Mouse (Mus musculus) liver, adult 2 months (tissue): ENCODE data around the gene Rnf135. TPM values are rescaled to one million over a fixed set of nuclear protein-coding genes. Genes with fewer than 3 reads are reported as not detected.

Experiments
- DNase-seq: peaks from one replicate; pipeline ENCODE4 v3.0.0-alpha.2; 2011; ENCODE audit warnings: low read depth, low spot score; ENCODE audit errors: extremely low read depth
- H3K27ac ChIP-seq: fragments of 200-500 bp; replicated peaks from 2 replicates; pipeline ENCODE4 v1.5.1; 2012; ENCODE audit warnings: low read depth, mild to moderate bottlenecking, control low read depth, inconsistent platforms, low read length; ENCODE audit not compliant: insufficient read depth
- H3K27me3 ChIP-seq: fragments of 200-500 bp; 2 replicates; pipeline ENCODE4 v1.6.1; 2012; ENCODE audit warnings: mild to moderate bottlenecking, moderate library complexity, low read length, inconsistent platforms; ENCODE audit not compliant: control insufficient read depth, insufficient read depth
- H3K36me3 ChIP-seq: fragments of 200-500 bp; 2 replicates; pipeline ENCODE4 v1.6.1; 2012; ENCODE audit warnings: low read length, inconsistent platforms; ENCODE audit not compliant: control insufficient read depth, insufficient read depth
- H3K4me1 ChIP-seq: fragments of 200-500 bp; 2 replicates; pipeline ENCODE4 v1.6.1; 2011; ENCODE audit warnings: low read length; ENCODE audit not compliant: control insufficient read depth, insufficient read depth
- H3K4me3 ChIP-seq: fragments of 200-500 bp; 2 replicates; pipeline ENCODE4 v1.5.1; 2011; ENCODE audit warnings: low read depth, mild to moderate bottlenecking, control low read depth, low read length, moderate library complexity; ENCODE audit not compliant: insufficient read depth
- H3K79me2 ChIP-seq: fragments of 200-500 bp; 2 replicates; pipeline ENCODE4 v1.6.1; 2012; ENCODE audit warnings: inconsistent platforms, mild to moderate bottlenecking, low read length, moderate library complexity; ENCODE audit not compliant: control insufficient read depth, insufficient read depth
- H3K9ac ChIP-seq: fragments of 200-500 bp; 2 replicates; pipeline ENCODE4 v1.6.1; 2012; ENCODE audit warnings: low read depth, mild to moderate bottlenecking, control low read depth, inconsistent platforms, low read length
- CTCF ChIP-seq: fragments of 200-500 bp; IDR thresholded peaks from 2 replicates; pipeline ENCODE4 v1.5.1; 2011; ENCODE audit warnings: low read depth, low read length, control low read depth
- POLR2A ChIP-seq: fragments of 200-500 bp; IDR thresholded peaks from 2 replicates; pipeline ENCODE4 v1.6.1; 2011; ENCODE audit warnings: low read length, control low read depth; ENCODE audit not compliant: insufficient read depth; ENCODE audit errors: extremely low read depth
- WGBS: fragments of 180-500 bp; shearing (Covaris S2); methylation state at CpG from one replicate; pipeline ENCODE4 v1.1.7; 2018; 5-methylcytosine and 5-hydroxymethylcytosine counted together
- polyA plus RNA-seq: library from polyadenylated mRNA; depleted of rRNA; stranded (reverse); fragments of >200 nt; gene quantifications from 2 replicates; pipeline ENCODE4 v1.2.3, GENCODE M21; 2012
- total RNA-seq: library from RNA; depleted of rRNA; stranded (reverse); fragments of >200 nt; gene quantifications from 2 replicates; pipeline ENCODE4 v1.2.3, GENCODE M21; 2014

The Rnf135 gene
- total and polyA plus RNA-seq, 2 experiments = 6.1 to 11.0 TPM

GRCm38 (mm10) chr11:80149412-80150023 lies 34.1 kb upstream of the Rnf135 start:
- no peaks in the 10 kb centered on the region for H3K36me3 ChIP-seq
- no peaks in the 10 kb centered on the region for H3K27me3 ChIP-seq
- TF ChIP-seq CTCF (no peak), POLR2A (no peak)
- peaks cover 11% of the 10 kb centered on the region for H3K4me1 ChIP-seq
- H3K79me2 ChIP-seq = peaks cover 6% of the 10 kb centered on the region; the same call in 1 of the 2 replicates
- 80% methylated on average over 8 of the region's 8 CpGs for WGBS
- DNase-seq = peak; percentile 82
- H3K27ac ChIP-seq = peak overlapping the region; percentile 5
- H3K4me3 ChIP-seq = no peak overlapping the region
- H3K9ac ChIP-seq = no peak overlapping the region

DNA sequence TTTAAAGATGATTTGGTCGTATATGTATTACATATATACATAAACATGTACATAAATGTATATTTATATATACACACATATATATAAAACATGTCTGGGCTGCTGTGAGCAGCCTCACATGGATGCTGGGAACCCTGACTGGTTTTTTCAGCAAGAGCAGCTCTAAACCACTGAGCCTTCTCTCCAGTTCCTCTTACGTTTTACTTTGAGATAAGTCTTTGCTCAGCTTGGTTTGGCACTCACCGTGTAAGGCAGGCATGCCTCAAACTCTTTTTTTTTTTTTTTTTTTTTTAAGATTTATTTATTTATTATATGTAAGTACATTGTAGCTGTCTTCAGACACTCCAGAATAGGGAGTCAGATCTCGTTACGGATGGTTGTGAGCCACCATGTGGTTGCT lies 33.1 kb upstream of the Rnf135 start:
- Histone ChIP-seq H3K4me3 (no peak overlapping the region), H3K4me1 (peaks cover 11% of the 10 kb centered on the region), H3K79me2 (peaks cover 16% of the 10 kb centered on the region; the same call in 1 of the 2 replicates), H3K27ac (no peak overlapping the region), H3K9ac (no peak overlapping the region), H3K27me3 (no peaks in the 10 kb centered on the region), H3K36me3 (no peaks in the 10 kb centered on the region)
- no peak for TF ChIP-seq CTCF
- no peak for TF ChIP-seq POLR2A
- WGBS = 80% methylated on average over 5 of the region's 5 CpGs
- DNase-seq = no peak

GRCm38 (mm10) chr11:80151541-80151940 lies 32.1 kb upstream of the Rnf135 start:
- H3K27me3 ChIP-seq = no peaks in the 10 kb centered on the region
- no peak overlapping the region for H3K4me3 ChIP-seq
- TF ChIP-seq POLR2A = no peak
- no peak for TF ChIP-seq CTCF
- DNase-seq = no peak
- H3K27ac ChIP-seq = no peak overlapping the region
- peaks cover 14% of the 10 kb centered on the region for H3K4me1 ChIP-seq
- H3K36me3 ChIP-seq = no peaks in the 10 kb centered on the region; the same call in 1 of the 2 replicates
- peaks cover 17% of the 10 kb centered on the region; the same call in 1 of the 2 replicates for H3K79me2 ChIP-seq
- no peak overlapping the region for H3K9ac ChIP-seq
- WGBS = 55% methylated on average over 2 of the region's 2 CpGs

GRCm38 (mm10) chr11:80152376-80152775 lies 31.3 kb upstream of the Rnf135 start:
- WGBS = 83% methylated on average over 8 of the region's 8 CpGs

DNA sequence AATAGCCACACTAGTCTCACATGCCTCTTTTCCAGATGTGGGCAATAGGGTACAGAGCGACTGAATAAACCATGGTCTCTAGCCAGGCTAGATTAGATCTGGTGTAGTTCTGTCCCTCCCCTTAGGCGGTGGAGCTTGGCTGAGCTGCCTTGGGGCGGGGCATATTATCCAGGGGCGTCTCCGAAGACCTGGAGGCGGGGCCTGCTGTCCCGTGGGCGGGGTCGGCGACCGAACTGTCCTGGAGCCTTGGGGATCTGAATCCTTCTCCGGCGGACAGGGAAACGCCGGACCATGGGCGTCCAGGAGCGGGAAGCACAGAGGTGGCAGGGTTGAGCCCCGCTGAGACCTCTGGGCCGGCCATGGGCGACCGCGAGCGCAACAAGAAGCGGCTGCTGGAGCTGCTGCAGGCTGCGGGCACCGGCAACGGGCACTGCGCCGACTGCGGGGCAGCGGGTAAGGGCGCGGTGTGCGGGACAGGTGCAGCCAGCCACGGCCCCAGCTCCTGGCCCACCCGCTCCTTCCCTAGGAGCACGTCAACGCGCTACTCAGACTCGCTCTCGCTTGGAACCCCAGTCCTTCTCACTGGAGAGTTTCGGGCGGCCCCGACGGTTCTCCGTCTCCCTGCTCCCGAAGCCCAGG lies 29.7 kb upstream of the Rnf135 start, which contains the start of gene Adap2:
Adap2 (plus strand) TSS at position 249 of the 639 bp plus-strand sequence.
- WGBS = under 1% methylated on average over 47 of the region's 47 CpGs
- TF ChIP-seq POLR2A (peak; percentile 96), CTCF (no peak)
- Histone ChIP-seq H3K79me2 (peaks cover 17% of the 10 kb centered on the region; the same call in 1 of the 2 replicates), H3K27me3 (no peaks in the 10 kb centered on the region), H3K36me3 (peaks cover 11% of the 10 kb centered on the region; the same call in 1 of the 2 replicates), H3K4me1 (peaks cover 20% of the 10 kb centered on the region), H3K4me3 (peak within 1 kb of the TSS; percentile 93), H3K27ac (peak within 1 kb of the TSS; percentile 94), H3K9ac (peak within 1 kb of the TSS; percentile 98)
- DNase-seq = peak; percentile 96

More at GRCm38 (mm10) chr11:80152376-80152775, 31.3 kb upstream of the Rnf135 start:
- H3K27ac ChIP-seq = no peak overlapping the region; the same call in 1 of the 2 replicates
- no peak for TF ChIP-seq POLR2A
- no peak for TF ChIP-seq CTCF
- peaks cover 17% of the 10 kb centered on the region; the same call in 1 of the 2 replicates for H3K79me2 ChIP-seq
- peaks cover 15% of the 10 kb centered on the region for H3K4me1 ChIP-seq
- H3K4me3 ChIP-seq = no peak overlapping the region
- no peaks in the 10 kb centered on the region for H3K27me3 ChIP-seq
- peaks cover 7% of the 10 kb centered on the region; the same call in 1 of the 2 replicates for H3K36me3 ChIP-seq
- no peak overlapping the region for H3K9ac ChIP-seq
- DNase-seq = peak; percentile 52

- peak overlapping the region; percentile 94 for H3K27ac ChIP-seq
- H3K27me3 ChIP-seq = no peaks in the 10 kb centered on the region
- peak overlapping the region; percentile 98 for H3K9ac ChIP-seq
- peaks cover 11% of the 10 kb centered on the region; the same call in 1 of the 2 replicates for H3K36me3 ChIP-seq
- peaks cover 17% of the 10 kb centered on the region; the same call in 1 of the 2 replicates for H3K79me2 ChIP-seq
- peaks cover 24% of the 10 kb centered on the region for H3K4me1 ChIP-seq
- TF ChIP-seq POLR2A (no peak), CTCF (no peak)
- WGBS = 15% methylated on average over 25 of the region's 25 CpGs
- DNase-seq = no peak
- peak overlapping the region; percentile 93 for H3K4me3 ChIP-seq
Observed at GRCm38 (mm10) chr11:80154501-80154900, 29.1 kb upstream of the Rnf135 start.
